Mouse (Mus musculus) kidney, postnatal 0 days (tissue): ENCODE measurements at regions not wholly inside any gene's neighbourhood (a gene's known extent, or its start where the extent isn't known, plus 50 kb on each side); places are given as distances from the start of the nearest gene placed in this dataset.
A peak's percentile ranks its signal among the peaks of the same experiment; 100 is the strongest.
"Not testable (repeated sequence)": the region's sequence is repeated elsewhere in the genome, so short reads cannot be mapped to it uniquely, and the experiment has no call there.

Experiments
- ATAC-seq: fragments of 200-750 bp; cut with Nextera tagmentation; replicated peaks from 2 replicates; pipeline ENCODE4 v1.8.0; 2017; ENCODE audit warnings: low read depth, moderate number of reproducible peaks, moderate TSS enrichment, moderate library complexity; ENCODE audit not compliant: low FRiP score
- DNase-seq: peaks from one replicate; pipeline ENCODE4 v3.0.0-alpha.2; 2016; ENCODE audit warnings: low spot score
- H3K27ac ChIP-seq: fragments of 300-500 bp; sonication (generic); 2 replicates; pipeline ENCODE4 v1.5.1; 2014; ENCODE audit warnings: mild to moderate bottlenecking
- H3K27me3 ChIP-seq: fragments of 300-500 bp; sonication (generic); 2 replicates; pipeline ENCODE4 v1.6.1; 2014; ENCODE audit warnings: low read length, mixed read lengths; ENCODE audit not compliant: insufficient read depth
- H3K36me3 ChIP-seq: fragments of 300-500 bp; sonication (generic); 2 replicates; pipeline ENCODE4 v1.6.1; 2014; ENCODE audit warnings: low read length, mixed read lengths; ENCODE audit not compliant: insufficient read depth
- H3K4me1 ChIP-seq: fragments of 300-500 bp; sonication (generic); replicated peaks from 2 replicates; pipeline ENCODE4 v1.6.1; 2014; ENCODE audit warnings: antibody characterized with exemption, low read length, mixed read lengths; ENCODE audit not compliant: insufficient read depth
- H3K4me2 ChIP-seq: fragments of 300-500 bp; sonication (generic); 2 replicates; pipeline ENCODE4 v1.6.1; 2014; ENCODE audit warnings: mild to moderate bottlenecking, low read length, moderate library complexity, mixed read lengths
- H3K4me3 ChIP-seq: fragments of 300-500 bp; sonication (generic); replicated peaks from 2 replicates; pipeline ENCODE4 v1.5.1; 2014; ENCODE audit warnings: low read depth, low read length
- H3K9ac ChIP-seq: fragments of 300-500 bp; sonication (generic); 2 replicates; pipeline ENCODE4 v1.6.1; 2014; ENCODE audit warnings: low read depth, low read length
- H3K9me3 ChIP-seq: fragments of 300-500 bp; sonication (generic); replicated peaks from 2 replicates; pipeline ENCODE4 v1.6.1; 2016; ENCODE audit warnings: low read length, inconsistent platforms, mixed read lengths
- CTCF ChIP-seq: IDR thresholded peaks from 2 replicates; pipeline ENCODE4 v1.5.1; 2016; ENCODE audit warnings: antibody characterized with exemption, low read depth, mild to moderate bottlenecking, moderate library complexity
- WGBS: fragments of 180-500 bp; shearing (Covaris S2); extraction: QIAGEN DNeasy Blood & Tissue Kit; methylation state at CpG from one replicate; pipeline ENCODE4 v1.1.7; 2014; 5-methylcytosine and 5-hydroxymethylcytosine counted together

DNA sequence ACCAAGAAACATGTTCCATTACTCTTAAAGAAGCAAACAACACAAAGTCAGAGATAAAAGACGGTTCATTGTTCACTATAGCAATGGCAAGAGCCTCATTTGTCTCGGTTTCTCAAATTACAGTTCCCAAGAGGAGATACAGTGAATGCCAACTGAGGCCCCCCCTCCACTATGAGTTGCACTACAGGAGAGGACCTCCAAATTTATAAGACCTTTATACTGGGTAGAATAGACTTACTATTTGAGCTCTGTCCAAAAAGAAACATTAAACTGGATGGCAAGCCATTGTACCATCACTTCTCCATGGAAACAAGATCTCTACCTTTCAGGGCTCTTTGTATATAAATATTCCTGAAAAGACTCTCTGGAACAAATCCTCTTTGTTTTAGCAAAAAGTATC is 66.4 kb downstream of the Fundc1 start:
- DNase-seq (no peak), ATAC-seq (no peak)
- 84% methylated on average over 2 of the region's 2 CpGs for WGBS
- Histone ChIP-seq H3K4me3 (no peak overlapping the region), H3K36me3 (no peaks in the 10 kb centered on the region), H3K27me3 (no peaks in the 10 kb centered on the region), H3K4me2 (no peak overlapping the region), H3K9me3 (no peaks in the 10 kb centered on the region), H3K27ac (no peak overlapping the region), H3K9ac (no peak overlapping the region), H3K4me1 (no peaks in the 10 kb centered on the region)
- no peak for TF ChIP-seq CTCF

DNA sequence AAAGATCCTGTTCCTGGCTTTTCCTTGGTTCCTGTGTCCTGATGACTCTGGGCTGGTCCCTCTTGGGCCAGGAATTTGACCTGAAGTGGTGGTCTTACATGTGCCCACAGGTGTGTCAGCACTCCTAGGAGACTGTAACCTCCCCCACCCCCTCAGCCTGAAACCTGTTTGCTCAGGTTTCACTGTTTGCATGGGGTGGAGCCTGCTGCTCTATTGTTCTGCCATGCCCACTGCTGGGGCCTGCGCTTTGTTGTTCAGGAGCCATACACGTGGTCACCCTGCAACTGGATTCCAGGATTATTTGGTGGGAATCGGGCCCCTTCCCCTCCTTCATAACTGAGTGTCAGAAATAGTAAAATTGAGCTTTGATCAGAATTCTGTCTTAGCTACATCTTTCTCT is 99.0 kb downstream of the Fundc1 start:
- not testable (repeated sequence) for H3K36me3 ChIP-seq, H3K4me1 ChIP-seq, H3K27ac ChIP-seq, H3K27me3 ChIP-seq, DNase-seq, H3K4me2 ChIP-seq, H3K9me3 ChIP-seq, H3K4me3 ChIP-seq, H3K9ac ChIP-seq, ATAC-seq
- 52% methylated on average over 3 of the region's 3 CpGs for WGBS

DNA sequence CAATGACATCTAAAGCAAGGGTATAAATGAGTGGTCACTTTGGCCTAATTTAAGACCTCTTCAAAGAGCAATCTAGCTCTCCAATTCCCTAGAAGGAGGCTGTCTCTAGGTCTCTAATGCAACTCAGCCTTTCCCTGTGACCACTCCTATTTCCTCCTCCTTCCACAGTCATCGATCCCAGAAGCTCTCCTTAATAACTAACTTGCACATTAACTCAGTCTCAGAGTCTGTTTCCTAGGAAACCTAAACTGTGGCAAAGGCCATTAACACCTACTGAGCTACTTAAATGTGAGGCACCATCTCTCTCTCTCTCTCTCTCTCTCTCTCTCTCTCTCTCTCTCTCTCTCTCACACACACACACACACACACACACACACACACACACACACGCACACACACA is 115.6 kb downstream of the Fundc1 start:
- Histone ChIP-seq H3K27me3 (no peaks in the 10 kb centered on the region), H3K4me3 (no peak overlapping the region), H3K4me1 (no peaks in the 10 kb centered on the region), H3K9ac (no peak overlapping the region), H3K4me2 (no peak overlapping the region), H3K36me3 (no peaks in the 10 kb centered on the region), H3K9me3 (no peaks in the 10 kb centered on the region), H3K27ac (no peak overlapping the region)
- TF ChIP-seq CTCF: no peak
- DNase-seq: peak; percentile 7
- 34% methylated on average over 2 of the region's 2 CpGs for WGBS
- ATAC-seq: peak; percentile 82

DNA sequence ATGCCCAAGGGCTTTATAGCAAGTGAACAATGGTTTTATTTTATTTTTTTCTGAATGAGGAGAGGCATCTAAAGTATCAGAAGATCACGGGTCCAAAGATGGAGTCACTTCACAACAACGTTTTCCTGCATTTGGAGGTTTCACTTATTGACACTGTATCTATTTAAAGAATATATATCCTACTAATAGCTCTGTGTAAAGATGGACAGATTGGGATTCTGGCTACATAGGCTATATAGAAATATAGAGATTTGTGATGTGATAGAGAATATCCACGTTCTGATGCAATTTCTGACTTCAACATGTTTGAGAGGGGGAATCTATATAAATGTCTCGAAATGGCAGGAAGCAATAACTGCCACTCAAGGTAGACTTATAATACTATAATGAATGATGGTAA is 96.0 kb upstream of the Efhc2 start:
- 68% methylated on average over 4 of the region's 4 CpGs for WGBS
- Histone ChIP-seq H3K4me1 (no peaks in the 10 kb centered on the region), H3K4me3 (no peak overlapping the region), H3K9ac (no peak overlapping the region), H3K27me3 (no peaks in the 10 kb centered on the region), H3K27ac (no peak overlapping the region), H3K36me3 (no peaks in the 10 kb centered on the region), H3K9me3 (no peaks in the 10 kb centered on the region), H3K4me2 (no peak overlapping the region)
- DNase-seq (no peak), ATAC-seq (no peak)
- no peak for TF ChIP-seq CTCF

DNA sequence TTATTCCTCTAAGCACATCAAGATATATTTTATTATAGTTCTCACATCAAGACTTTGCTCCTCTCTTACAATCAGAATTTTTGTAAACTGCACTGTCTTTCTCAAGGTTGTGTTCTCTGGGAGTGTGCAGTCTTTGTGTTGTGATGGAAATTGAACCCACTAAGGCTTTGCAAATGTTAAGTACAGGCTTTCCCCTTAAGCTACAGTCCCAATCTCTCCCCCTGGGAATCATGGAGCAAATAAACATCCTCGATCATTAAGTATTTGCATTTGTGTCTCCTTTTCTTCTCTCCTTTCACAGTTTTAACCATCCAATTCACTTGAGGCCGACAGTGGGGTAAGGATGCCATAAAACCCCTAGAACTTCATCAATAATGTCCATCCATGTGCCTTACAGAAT is 85.1 kb upstream of the Efhc2 start:
- Histone ChIP-seq H3K4me2 (no peak overlapping the region), H3K9ac (no peak overlapping the region), H3K27ac (no peak overlapping the region), H3K4me1 (no peaks in the 10 kb centered on the region), H3K9me3 (no peaks in the 10 kb centered on the region), H3K36me3 (no peaks in the 10 kb centered on the region), H3K4me3 (no peak overlapping the region), H3K27me3 (no peaks in the 10 kb centered on the region)
- TF ChIP-seq CTCF: no peak
- ATAC-seq: no peak
- WGBS: 41% methylated on average over 2 of the region's 2 CpGs
- DNase-seq: no peak
